Mouse (Mus musculus): ENCODE measurements around the gene Jkamp. TPM values are rescaled to one million over a fixed set of nuclear protein-coding genes. Genes with fewer than 3 reads are reported as not detected.

Jkamp gene
- total RNA-seq, 2 experiments from 2014 or later, result 47.8 to 52.6 TPM

- Histone ChIP-seq H3K27ac (no peak overlapping the region), H3K4me3 (no peak overlapping the region)
- no peak for DNase-seq (ENCODE audit: low spot score in 2 of 2)
- TF ChIP-seq CTCF (conservative IDR thresholded peaks at IDR 0.05), result no peak
These were observed 18.6 kb downstream of the Jkamp start for GRCm38 (mm10) chr12:72104027-72104426.

DNA sequence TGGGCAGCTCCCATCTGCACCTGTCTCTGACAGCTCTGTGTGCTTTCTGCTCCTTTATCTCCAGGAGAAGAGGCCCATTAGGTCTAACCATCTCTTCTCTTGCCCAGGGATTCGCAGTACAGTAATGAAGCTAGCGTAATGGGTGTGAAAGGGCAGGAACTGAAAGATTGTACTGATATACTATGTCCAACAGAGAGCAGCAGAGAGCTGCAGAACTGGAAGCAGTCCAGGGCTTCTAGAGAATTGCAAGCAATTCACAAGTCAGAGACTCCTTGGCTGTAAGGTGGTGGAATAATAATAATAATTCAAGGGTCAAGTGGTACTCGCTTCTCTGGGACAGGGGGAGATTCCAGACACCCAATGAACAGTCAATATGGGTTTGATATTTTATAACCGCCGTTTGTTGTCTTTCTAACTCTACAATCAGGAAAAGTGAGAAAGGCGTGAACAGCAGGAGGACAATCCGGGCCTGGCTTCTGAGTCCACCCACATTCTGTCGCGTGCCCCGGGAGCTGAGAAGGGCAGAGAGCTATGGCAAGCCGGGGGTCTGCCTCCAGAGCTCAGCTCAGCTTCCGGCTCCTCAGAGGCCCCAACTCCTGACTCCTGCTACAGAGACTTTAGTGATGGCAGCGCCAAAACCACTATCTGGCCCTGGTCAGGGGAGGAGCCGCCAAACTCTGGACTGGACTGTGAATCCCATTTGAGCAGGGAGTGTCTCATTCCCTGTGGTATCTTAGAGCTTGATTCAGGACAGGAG lies 19.3 kb downstream of the Jkamp start:
- peak; percentile 93 for TF ChIP-seq CTCF (conservative IDR thresholded peaks at IDR 0.05)
- no peak overlapping the region for H3K4me3 ChIP-seq
- no peak overlapping the region for H3K27ac ChIP-seq
- peak; percentile 79 for DNase-seq (ENCODE audit: low spot score in 2 of 2)

- 0 out of 2 replicates have a peak, but pooled peaks have one; percentile 4 for TF ChIP-seq CTCF (conservative IDR thresholded peaks at IDR 0.05)
- H3K27ac ChIP-seq, result no peak overlapping the region
- no peak for DNase-seq (ENCODE audit: low spot score in 2 of 2)
- no peak overlapping the region for H3K4me3 ChIP-seq
These were observed 29.7 kb downstream of the Jkamp start for GRCm38 (mm10) chr12:72115126-72115525.

DNA sequence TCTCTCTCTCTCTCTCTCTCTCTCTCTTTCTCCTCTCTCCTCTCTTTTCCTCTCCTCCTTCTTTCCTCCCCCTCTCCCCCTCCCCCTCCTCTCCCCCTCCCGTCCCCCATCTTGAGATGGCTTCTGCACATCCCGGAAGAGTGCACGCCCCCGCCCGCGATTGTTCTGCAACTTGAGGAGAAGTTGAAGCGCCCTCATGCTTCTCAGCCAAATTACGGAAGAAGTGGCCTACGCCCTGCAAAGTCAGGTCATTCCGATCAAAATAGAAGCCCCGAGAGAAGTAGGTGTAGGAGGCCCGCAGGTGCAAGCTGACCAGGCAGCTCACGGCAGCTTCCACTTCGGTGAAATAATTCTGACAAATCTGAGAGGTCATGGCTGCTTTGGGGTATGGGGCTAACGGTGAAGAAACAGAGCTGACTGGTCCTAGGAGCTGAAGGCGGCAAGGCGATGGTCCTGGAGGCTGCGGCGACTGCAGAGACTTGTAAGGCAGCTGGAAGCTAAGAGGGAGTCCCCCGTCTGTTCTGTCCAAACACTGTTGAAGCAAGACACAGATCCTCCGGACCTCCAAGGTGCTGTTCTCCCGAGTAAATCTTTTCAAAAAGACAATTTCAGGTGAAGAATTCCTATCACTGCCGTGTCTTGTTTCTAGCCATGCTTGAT lies 30.4 kb downstream of the Jkamp start:
- no peak for DNase-seq (ENCODE audit: low spot score in 2 of 2)
- TF ChIP-seq CTCF (conservative IDR thresholded peaks at IDR 0.05), result no peak
- no peak overlapping the region for H3K27ac ChIP-seq

DNA sequence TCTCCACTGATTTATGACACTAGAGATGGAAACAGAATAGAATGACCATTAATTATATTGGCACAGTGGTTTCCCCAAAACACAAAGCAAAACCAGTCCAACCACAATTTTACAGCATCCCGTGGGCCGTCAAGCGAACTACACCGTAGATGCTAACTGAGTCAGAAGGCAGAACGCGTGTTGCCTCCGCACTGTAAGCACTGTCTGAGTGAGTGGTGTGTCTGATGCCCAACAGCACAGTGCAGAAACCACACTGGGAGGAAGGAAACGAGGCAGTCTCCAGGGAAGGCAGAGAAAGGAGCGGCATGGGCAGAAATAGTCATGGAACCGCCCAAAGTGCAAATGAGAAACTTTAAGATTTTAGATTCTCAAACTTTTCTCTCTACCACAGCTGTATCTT lies 43.8 kb downstream of the Jkamp start:
- Histone ChIP-seq H3K27ac (no peak overlapping the region), H3K4me3 (no peak overlapping the region)
- TF ChIP-seq CTCF (conservative IDR thresholded peaks at IDR 0.05), result no peak
- no peak for DNase-seq (ENCODE audit: low spot score in 2 of 2)

More for the DNA sequence above, 30.4 kb downstream of the Jkamp start:
- H3K4me3 ChIP-seq, result no peak overlapping the region

DNA sequence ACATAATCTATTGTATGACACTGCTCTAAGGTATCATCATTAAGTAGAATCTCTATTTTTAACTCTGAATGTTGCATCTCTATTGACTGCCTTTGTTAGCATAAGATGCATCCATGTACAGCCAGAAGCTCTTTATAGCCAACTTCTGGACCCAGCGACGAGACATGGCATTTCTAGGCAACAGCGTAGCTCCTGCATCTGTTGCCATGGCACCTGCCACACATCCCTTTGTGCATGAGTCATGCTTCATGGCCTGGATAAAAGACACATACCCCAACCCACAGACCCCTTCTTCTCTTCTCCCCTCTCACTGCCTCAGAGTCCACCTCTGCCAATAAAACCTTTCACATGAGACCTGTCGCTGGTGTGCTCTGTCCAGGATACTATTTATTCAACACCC lies 65.4 kb downstream of the Jkamp start:
- peak; percentile 34 to 35 for DNase-seq (ENCODE audit: low spot score in 2 of 2)
- Histone ChIP-seq H3K4me3 (no peak overlapping the region), H3K27ac (peak overlapping the region; percentile 80)
- TF ChIP-seq CTCF (conservative IDR thresholded peaks at IDR 0.05), result no peak

Small RNA genes lying within 50 kb of the gene (microRNA-seq; reads per million reads assigned to microRNA genes)
- gene Gm24466, result 0 reads per million in 2 experiments

Other genes starting within 250 kb of the Jkamp start
- gene Gpr135, start 14.5 kb upstream of the Jkamp start, total RNA-seq (2021), result 10 to 100 TPM; 13.5 TPM
- 1 to 10 TPM; 3.0 to 3.5 TPM for gene L3hypdh, start 150 bp upstream of the Jkamp start, total RNA-seq (2021)
- not detected for gene Ccdc175, start 99.4 kb downstream of the Jkamp start, total RNA-seq (2021)

Measured in layer of hippocampus, adult 2 months (tissue).